In genomic region chr11:19012463-19013115, GRCm38 (mm10) we compare ENCODE assay signal across 9 mouse cellular contexts. TPM values are rescaled to one million over a fixed set of nuclear protein-coding genes. Genes with fewer than 3 reads are reported as not detected.
DNase-seq lines count a peak whose midpoint lies in the region; ATAC-seq and TF ChIP-seq lines count a peak whose summit lies in the region.
"Had no signal": no experiment of that assay in that cellular context is flagged by ENCODE, and none has a peak within 500 bp of the region (broad histone marks: within the 10 kb centered on the region; RNA-seq: fewer than 3 reads in every experiment).

No protein-coding gene starts in this region.

- no peaks in the 10 kb centered on the region for H3K27me3 ChIP-seq in liver, embryonic 11.5 days (replicated peaks; ENCODE audit: control insufficient read depth, insufficient read depth, low read length)
- H3K27me3 ChIP-seq in forebrain, embryonic 13.5 days = peaks cover 76% of the 10 kb centered on the region
- no peaks in the 10 kb centered on the region for H3K27me3 ChIP-seq in intestine, embryonic 16.5 days (replicated peaks; ENCODE audit: control insufficient read depth, insufficient read depth, low read length)
- peaks cover 13% of the 10 kb centered on the region; the same call in 1 of the 2 replicates for H3K27me3 ChIP-seq in small intestine, adult 2 months (ENCODE audit: control insufficient read depth, insufficient read depth, low read length)

- H3K9ac ChIP-seq in liver, embryonic 11.5 days (ENCODE audit: low read depth, low read length) = peak overlapping the region; percentile 80; the same call in 1 of the 2 replicates
- no peak overlapping the region for H3K9ac ChIP-seq in forebrain, embryonic 13.5 days
- H3K9ac ChIP-seq in intestine, embryonic 16.5 days (ENCODE audit: low read depth, low read length) = peak overlapping the region; percentile 89
- H3K9ac ChIP-seq: limb, embryonic 15.5 days had no signal

- TF ChIP-seq POLR2A in small intestine, adult 2 months (IDR thresholded peaks at IDR 0.05; ENCODE audit: low read depth, low read length) = no peak

- ATAC-seq in liver, embryonic 11.5 days (replicated peaks; ENCODE audit: low FRiP score) = no peak
- no peak for ATAC-seq in forebrain, embryonic 13.5 days
- no peak for ATAC-seq in intestine, embryonic 16.5 days

- no peak for TF ChIP-seq CTCF in small intestine, adult 2 months (IDR thresholded peaks at IDR 0.05; ENCODE audit: extremely low read depth, insufficient read length, insufficient replicate concordance, low read depth, low read length)
- no peak for TF ChIP-seq CTCF in left cerebral cortex, adult 2 months (IDR thresholded peaks at IDR 0.05)

- no peaks in the 10 kb centered on the region for H3K36me3 ChIP-seq in liver, embryonic 11.5 days (ENCODE audit: control insufficient read depth, insufficient read depth, low read length)
- no peaks in the 10 kb centered on the region for H3K36me3 ChIP-seq in forebrain, embryonic 13.5 days (ENCODE audit: poor library complexity, severe bottlenecking)
- peaks cover 3% of the 10 kb centered on the region; the same call in 1 of the 2 replicates for H3K36me3 ChIP-seq in intestine, embryonic 16.5 days (ENCODE audit: control insufficient read depth, insufficient read depth, low read length)
- H3K36me3 ChIP-seq in small intestine, adult 2 months (ENCODE audit: control insufficient read depth, insufficient read depth, low read length) = no peaks in the 10 kb centered on the region
- H3K36me3 ChIP-seq: limb, embryonic 15.5 days had no signal

- H3K27ac ChIP-seq in liver, embryonic 11.5 days (ENCODE audit: low read depth, low read length) = peak overlapping the region; percentile 82; the same call in 1 of the 2 replicates
- H3K27ac ChIP-seq in forebrain, embryonic 13.5 days = no peak overlapping the region
- peak overlapping the region; percentile 90 for H3K27ac ChIP-seq in intestine, embryonic 16.5 days (ENCODE audit: low read length)
- H3K27ac ChIP-seq in small intestine, adult 2 months (ENCODE audit: insufficient read depth, low read depth, low read length) = peak overlapping the region; percentile 27; the same call in 1 of the 2 replicates
- H3K27ac ChIP-seq in left cerebral cortex, adult 2 months = no peak overlapping the region
- H3K27ac ChIP-seq: limb, embryonic 15.5 days had no signal

- intact Hi-C loops in left cerebral cortex, adult 2 months (cut with DNase I) = no loop called here

- no peaks in the 10 kb centered on the region for H3K9me3 ChIP-seq in liver, embryonic 11.5 days (ENCODE audit: control insufficient read depth, low read length)
- no peaks in the 10 kb centered on the region for H3K9me3 ChIP-seq in forebrain, embryonic 13.5 days (replicated peaks)
- H3K9me3 ChIP-seq in intestine, embryonic 16.5 days (ENCODE audit: control insufficient read depth, low read length) = no peaks in the 10 kb centered on the region
- H3K9me3 ChIP-seq: limb, embryonic 15.5 days had no signal

- peak overlapping the region; percentile 70 for H3K4me3 ChIP-seq in liver, embryonic 11.5 days (ENCODE audit: low read depth, low read length)
- peak overlapping the region; percentile 61; the same call in 1 of the 2 replicates for H3K4me3 ChIP-seq in forebrain, embryonic 13.5 days
- H3K4me3 ChIP-seq in intestine, embryonic 16.5 days (ENCODE audit: low read length) = peak overlapping the region; percentile 62
- H3K4me3 ChIP-seq in small intestine, adult 2 months (ENCODE audit: low read depth, low read length) = no peak overlapping the region
- H3K4me3 ChIP-seq in left cerebral cortex, adult 2 months = no peak overlapping the region
- H3K4me3 ChIP-seq: limb, embryonic 15.5 days had no signal

- 52% methylated on average over 2 of the region's 2 CpGs for WGBS in liver, embryonic 11.5 days
- WGBS in forebrain, embryonic 13.5 days = 28% methylated on average over 2 of the region's 2 CpGs
- WGBS in intestine, embryonic 16.5 days = 37% methylated on average over 2 of the region's 2 CpGs
- 66% methylated on average over 2 of the region's 2 CpGs for WGBS in small intestine, adult 2 months

- no peak for DNase-seq in liver, embryonic 11.5 days (ENCODE audit: low spot score)
- DNase-seq in liver = no peak
- no peak for DNase-seq in ovary, postnatal 10 days (ENCODE audit: low spot score)
- DNase-seq in left cerebral cortex, adult 2 months (ENCODE audit: extremely low spot score in 1 of 2, low spot score in 2 of 2) = no peak
- DNase-seq: gastrocnemius, postnatal 25 days had no signal

- peaks cover 26% of the 10 kb centered on the region for H3K4me1 ChIP-seq in liver, embryonic 11.5 days (replicated peaks; ENCODE audit: control insufficient read depth, insufficient read depth, low read length)
- peaks cover 75% of the 10 kb centered on the region for H3K4me1 ChIP-seq in forebrain, embryonic 13.5 days
- H3K4me1 ChIP-seq in intestine, embryonic 16.5 days (ENCODE audit: control insufficient read depth, insufficient read depth, low read length) = no peaks in the 10 kb centered on the region
- no peaks in the 10 kb centered on the region for H3K4me1 ChIP-seq in small intestine, adult 2 months (ENCODE audit: control insufficient read depth, insufficient read depth, insufficient read length, low read length)

- peak overlapping the region; percentile 98 for H3K4me2 ChIP-seq in liver, embryonic 11.5 days
- H3K4me2 ChIP-seq in forebrain, embryonic 13.5 days = peak overlapping the region; percentile 85
- H3K4me2 ChIP-seq in intestine, embryonic 16.5 days (ENCODE audit: low read depth, low read length) = peak overlapping the region; percentile 83
- H3K4me2 ChIP-seq: limb, embryonic 15.5 days had no signal

RNA-seq across cellular contexts. Expression of gene Meis1, which starts 6.2 kb away (rescaled TPM):
- polyA plus RNA-seq in liver, embryonic 11.5 days (2014; fragmentation: Nextera tagmentation; extraction: Ambion mirVana) = 44.7 and 46.6 TPM in 2 replicates
- 28.6 and 46.9 TPM in 2 replicates for polyA plus RNA-seq in forebrain, embryonic 13.5 days (2015; fragmentation: Nextera tagmentation; extraction: Ambion mirVana)
- polyA plus RNA-seq in intestine, embryonic 16.5 days (2015; fragmentation: Nextera tagmentation; extraction: Ambion mirVana) = 76.1 and 84.7 TPM in 2 replicates
- 3.4 and 4.0 TPM in 2 replicates for polyA plus RNA-seq in small intestine, adult 2 months (2012; rRNA removed)
- total RNA-seq in left cerebral cortex, adult 2 months (2021) = 1 to 10 TPM; 4.8 to 4.9 TPM

Comparison
In these comparisons a context has a peak if more than half of its experiments do, and no peak if none do; other contexts are left out.
1. H3K27ac ChIP-seq: peak in liver, embryonic 11.5 days (single experiment), intestine, embryonic 16.5 days (single experiment) and small intestine, adult 2 months (single experiment); none in forebrain, embryonic 13.5 days (single experiment) and left cerebral cortex, adult 2 months (single experiment).
2. H3K4me3 ChIP-seq: peak in liver, embryonic 11.5 days (single experiment), forebrain, embryonic 13.5 days (single experiment) and intestine, embryonic 16.5 days (single experiment); none in small intestine, adult 2 months (single experiment) and left cerebral cortex, adult 2 months (single experiment).
3. Peak in every context shown above with its lines, with median percentiles within 50 percentile points of each other: H3K4me2 ChIP-seq.